Mouse (Mus musculus) hindlimb bud, embryonic 11.5 days (tissue): Measurements from ENCODE around the gene Neurog3.
A peak's percentile ranks its signal among the peaks of the same experiment; 100 is the strongest.

Experiments used
- DNase-seq: peaks from one replicate; pipeline ENCODE4 v3.0.0-alpha.2; 2012; ENCODE audit warnings: low read depth, low spot score; ENCODE audit errors: extremely low spot score

Gene Neurog3

GRCm38 (mm10) chr10:62135696-62136470, 3.0 kb downstream of the Neurog3 start:
- DNase-seq = no peak

GRCm38 (mm10) chr10:62137150-62137549, 4.3 kb downstream of the Neurog3 start:
- no peak for DNase-seq

- DNase-seq = peak; percentile 39
Observed at GRCm38 (mm10) chr10:62138040-62138439, 5.2 kb downstream of the Neurog3 start.

- no peak for DNase-seq
Observed at GRCm38 (mm10) chr10:62143820-62144219, 10.9 kb downstream of the Neurog3 start, which contains the start of gene Fam241b. Fam241b (minus strand) TSS chr10:62143920.

GRCm38 (mm10) chr10:62145957-62146356, 13.1 kb downstream of the Neurog3 start:
- no peak for DNase-seq

DNA sequence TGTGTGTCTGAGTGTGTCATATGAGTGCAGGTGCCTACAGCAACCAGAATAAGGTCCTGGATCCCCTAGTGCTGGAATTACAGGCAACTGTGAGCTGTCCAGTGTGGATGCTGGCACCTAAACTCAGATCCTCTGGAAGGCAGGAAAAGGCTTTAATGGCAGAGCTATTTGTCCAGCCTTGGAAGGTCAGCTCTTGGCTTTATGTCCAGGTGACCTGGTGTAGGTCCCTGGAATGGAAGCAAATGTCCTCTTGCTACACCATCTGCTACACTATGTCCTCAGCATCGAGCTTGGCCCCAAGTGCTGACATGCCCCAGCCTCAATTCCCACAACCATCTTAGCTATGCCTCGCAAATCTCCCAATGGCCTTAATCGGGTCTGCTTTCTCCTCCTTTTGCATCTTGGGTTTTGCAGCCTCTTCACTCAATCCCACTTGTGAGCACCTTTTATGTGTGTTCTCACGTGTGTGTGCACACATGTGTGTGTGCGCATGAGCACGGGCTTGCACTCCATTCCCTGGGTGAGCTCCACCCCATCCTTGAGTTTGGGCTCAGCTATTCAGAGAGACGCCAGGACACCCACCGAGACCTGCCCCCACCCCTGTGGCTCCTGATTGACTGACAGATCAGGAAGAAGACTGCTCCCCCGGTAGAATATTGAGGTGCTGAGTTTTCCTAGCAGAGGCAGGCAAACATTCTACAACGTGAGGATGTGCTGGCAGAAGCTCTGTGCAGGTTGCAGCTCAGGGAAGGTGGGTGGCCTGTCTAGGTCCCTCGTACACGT, 14.8 kb downstream of the Neurog3 start:
- no peak for DNase-seq

- no peak for DNase-seq
Observed at GRCm38 (mm10) chr10:62149929-62150328, 17.0 kb downstream of the Neurog3 start.

DNA sequence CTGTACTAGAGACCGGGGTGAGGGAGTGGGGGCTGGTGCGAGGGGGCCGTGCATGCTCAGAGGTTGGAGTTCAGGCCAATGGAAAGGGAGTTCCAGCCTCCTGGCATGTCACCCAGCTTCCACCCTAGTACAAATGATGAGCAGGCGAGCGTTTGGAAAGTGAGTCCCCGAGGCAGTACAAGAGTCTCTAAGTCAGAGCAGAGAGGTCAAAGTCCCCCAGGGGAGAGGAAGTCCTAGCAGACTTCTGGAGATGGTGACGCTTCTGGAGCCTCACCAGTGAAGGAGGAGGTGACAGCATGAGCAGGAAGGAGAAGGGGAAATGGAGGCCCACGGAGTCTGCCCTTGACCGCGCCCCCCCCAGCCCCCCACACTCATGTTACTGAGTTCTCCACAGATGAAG, 29.5 kb downstream of the Neurog3 start:
- no peak for DNase-seq

DNA sequence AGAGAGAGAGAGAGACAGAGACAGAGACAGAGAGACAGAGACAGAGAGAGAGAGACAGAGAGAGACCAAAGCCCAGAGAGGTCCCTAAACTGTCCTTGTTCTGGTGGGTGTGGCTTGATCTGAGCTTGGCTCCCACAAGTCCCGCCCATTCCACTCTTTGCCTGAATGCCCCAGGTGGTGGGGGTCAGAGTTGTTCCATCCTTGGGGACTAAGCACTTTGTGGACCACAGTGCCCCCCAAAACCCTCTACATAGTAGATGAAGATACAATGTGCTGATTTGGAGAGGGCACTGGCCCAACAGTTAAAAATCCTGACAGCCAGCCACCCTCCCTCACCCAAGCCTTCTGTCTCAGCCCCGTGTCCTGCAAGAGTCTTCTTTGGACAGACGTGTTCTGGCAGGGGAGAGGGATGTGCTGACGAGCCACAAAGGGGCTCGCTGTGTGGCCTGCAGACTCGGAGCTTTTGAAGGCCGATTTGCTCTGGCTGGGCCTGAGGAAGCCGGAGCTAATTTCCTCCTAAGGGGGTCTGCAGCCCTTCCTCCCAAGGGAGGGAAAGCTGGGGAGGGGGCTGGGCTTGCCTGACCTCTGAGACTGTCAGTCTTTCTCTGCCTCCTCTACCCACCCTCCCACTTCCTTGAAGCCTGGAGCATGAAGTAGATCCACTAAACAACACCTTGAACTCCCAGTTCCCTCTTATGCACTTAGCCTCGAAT, 40.1 kb downstream of the Neurog3 start:
- DNase-seq = no peak

- no peak for DNase-seq
Observed at GRCm38 (mm10) chr10:62173941-62174448, 41.1 kb downstream of the Neurog3 start.

- no peak for DNase-seq
Observed at GRCm38 (mm10) chr10:62174533-62175313, 41.8 kb downstream of the Neurog3 start.

- DNase-seq = no peak
Observed at GRCm38 (mm10) chr10:62179944-62180343, 47.1 kb downstream of the Neurog3 start.

- no peak for DNase-seq
Observed at GRCm38 (mm10) chr10:62181701-62182100, 48.8 kb downstream of the Neurog3 start.

GRCm38 (mm10) chr10:62182471-62183014, 49.7 kb downstream of the Neurog3 start:
- no peak for DNase-seq

- peak; percentile 98 for DNase-seq
Observed at GRCm38 (mm10) chr10:62183053-62183452, 50.2 kb downstream of the Neurog3 start.
